Mouse (Mus musculus) liver, adult 2 months (tissue): ENCODE results near the gene Nat8f6. TPM values are rescaled to one million over a fixed set of nuclear protein-coding genes. Genes with fewer than 3 reads are reported as not detected.

Experiments used
- polyA plus RNA-seq: library from polyadenylated mRNA; depleted of rRNA; stranded (reverse); fragments of >200 nt; gene quantifications from 2 replicates; pipeline ENCODE4 v1.2.3, GENCODE M21; 2012; rRNA removed
- total RNA-seq: library from RNA; depleted of rRNA; stranded (reverse); fragments of >200 nt; gene quantifications from 2 replicates; pipeline ENCODE4 v1.2.3, GENCODE M21; 2014; rRNA removed

Gene Nat8f6
- total and polyA plus RNA-seq, 2 experiments = 0.28 TPM; not detected in 1

Other genes starting within 250 kb of the Nat8f6 start
- 2.3 and 2.7 TPM in 2 replicates for gene Alms1, start 233.4 kb downstream of the Nat8f6 start, total RNA-seq
- 0.13 and 0.14 TPM in 2 replicates for gene Alms1, start 233.4 kb downstream of the Nat8f6 start, polyA plus RNA-seq
- gene Nat8f7, start 107.7 kb downstream of the Nat8f6 start, total RNA-seq = 1.0 TPM in 1 of 2 replicates, not detected in the other
- gene Nat8f7, start 107.7 kb downstream of the Nat8f6 start, polyA plus RNA-seq = 8.9 and 9.2 TPM in 2 replicates
- 0.20 and 0.28 TPM in 2 replicates for gene Nat8f3, start 55.2 kb downstream of the Nat8f6 start, total RNA-seq
- 0.06 and 0.16 TPM in 2 replicates for gene Nat8f3, start 55.2 kb downstream of the Nat8f6 start, polyA plus RNA-seq
- 0.18 and 0.27 TPM in 2 replicates for gene Nat8f5, start within 50 bp of the Nat8f6 start, total RNA-seq
- gene Nat8f5, start within 50 bp of the Nat8f6 start, polyA plus RNA-seq = 0.53 and 2.7 TPM in 2 replicates
- 0.18 and 0.27 TPM in 2 replicates for gene Nat8, start 11.1 kb upstream of the Nat8f6 start, total RNA-seq
- 1.2 and 3.4 TPM in 2 replicates for gene Nat8, start 11.1 kb upstream of the Nat8f6 start, polyA plus RNA-seq
- 524 and 612 TPM in 2 replicates for gene Nat8f2, start 48.2 kb upstream of the Nat8f6 start, total RNA-seq
- gene Nat8f2, start 48.2 kb upstream of the Nat8f6 start, polyA plus RNA-seq = 256 and 307 TPM in 2 replicates
- gene Nat8f4, start 83.9 kb upstream of the Nat8f6 start, total RNA-seq = 4.4 and 4.5 TPM in 2 replicates
- gene Nat8f4, start 83.9 kb upstream of the Nat8f6 start, polyA plus RNA-seq = 2.9 and 3.5 TPM in 2 replicates
- gene Tprkb, start 90.9 kb upstream of the Nat8f6 start, total RNA-seq = 159 and 170 TPM in 2 replicates
- 93.1 and 100 TPM in 2 replicates for gene Tprkb, start 90.9 kb upstream of the Nat8f6 start, polyA plus RNA-seq
- 328 and 390 TPM in 2 replicates for gene Nat8f1, start 94.7 kb upstream of the Nat8f6 start, total RNA-seq
- gene Nat8f1, start 94.7 kb upstream of the Nat8f6 start, polyA plus RNA-seq = 627 and 681 TPM in 2 replicates
- gene Dusp11, start 140.7 kb upstream of the Nat8f6 start, total RNA-seq = 26.1 and 37.7 TPM in 2 replicates
- 19.6 and 28.9 TPM in 2 replicates for gene Dusp11, start 140.7 kb upstream of the Nat8f6 start, polyA plus RNA-seq
- gene Figla, start 195.2 kb upstream of the Nat8f6 start, total RNA-seq = not detected in 2 replicates
- gene Figla, start 195.2 kb upstream of the Nat8f6 start, polyA plus RNA-seq = not detected in 2 replicates
- under 0.01 and 0.20 TPM in 2 replicates for gene Add2, start 207.7 kb upstream of the Nat8f6 start, total RNA-seq
- gene Add2, start 207.7 kb upstream of the Nat8f6 start, polyA plus RNA-seq = not detected in 2 replicates